Mouse (Mus musculus) myocyte (in vitro differentiated cells): ENCODE results near the gene Sidt1. TPM values are rescaled to one million over a fixed set of nuclear protein-coding genes. Genes with fewer than 3 reads are reported as not detected.

Experiments used
- H3K27me3 ChIP-seq: one replicate; pipeline ENCODE4 v1.6.1; 2011; ENCODE audit not compliant: control insufficient read depth, insufficient read depth, insufficient read length
- H3K36me3 ChIP-seq: one replicate; pipeline ENCODE4 v1.6.1; 2011; ENCODE audit not compliant: control insufficient read depth, insufficient read depth
- H3K4me2 ChIP-seq: one replicate; pipeline ENCODE4 v1.6.1; 2011; ENCODE audit warnings: low read depth, control low read depth
- H3K4me3 ChIP-seq: one replicate; pipeline ENCODE4 v1.5.1; 2011; ENCODE audit warnings: mild to moderate bottlenecking, control low read depth, moderate library complexity
- H3K79me2 ChIP-seq: one replicate; pipeline ENCODE4 v1.6.1; 2011; ENCODE audit not compliant: control insufficient read depth, insufficient read depth
- H3ac ChIP-seq: one replicate; pipeline ENCODE4 v1.6.1; 2011; ENCODE audit not compliant: control insufficient read depth, insufficient read length
- CEBPB ChIP-seq: IDR thresholded peaks from 2 replicates; pipeline ENCODE4 v1.6.1; 2011; ENCODE audit warnings: mild to moderate bottlenecking, moderate library complexity; ENCODE audit not compliant: poor library complexity, insufficient read depth, severe bottlenecking
- E2F4 ChIP-seq: IDR thresholded peaks from one replicate; pipeline ENCODE4 v1.6.1; 2011; ENCODE audit warnings: mild to moderate bottlenecking, control low read depth, moderate library complexity; ENCODE audit not compliant: insufficient read depth
- MAX ChIP-seq: IDR thresholded peaks from one replicate; pipeline ENCODE4 v1.6.1; 2011; ENCODE audit warnings: low read depth, mild to moderate bottlenecking, control low read depth
- MYOD1 ChIP-seq, 3 experiments: IDR thresholded peaks; one replicate each; pipeline ENCODE4 v1.6.1; 2011; ENCODE audit warnings: control low read depth in 2 of 3, low read depth in 2 of 3, mild to moderate bottlenecking in 2 of 3, moderate library complexity in 1 of 3; ENCODE audit not compliant: insufficient read length in 2 of 3, control insufficient read depth in 1 of 3
- MYOG ChIP-seq, 3 experiments: IDR thresholded peaks; one replicate each; pipeline ENCODE4 v1.6.1; 2011; ENCODE audit warnings: control low read depth in 2 of 3, low read depth in 2 of 3, mild to moderate bottlenecking in 2 of 3; ENCODE audit not compliant: insufficient read length in 2 of 3, control insufficient read depth in 1 of 3, insufficient read depth in 1 of 3
- POLR2A ChIP-seq: IDR thresholded peaks from one replicate; pipeline ENCODE4 v1.6.1; 2011; ENCODE audit warnings: low read depth, mild to moderate bottlenecking, control low read depth, moderate library complexity; ENCODE audit not compliant: insufficient read length
- POLR2AphosphoS2 ChIP-seq: IDR thresholded peaks from one replicate; pipeline ENCODE4 v1.6.1; 2011; ENCODE audit warnings: low read depth, control low read depth; ENCODE audit not compliant: insufficient read length
- REST ChIP-seq: IDR thresholded peaks from one replicate; pipeline ENCODE4 v1.6.1; 2011; ENCODE audit warnings: mild to moderate bottlenecking, control low read depth, moderate library complexity; ENCODE audit not compliant: insufficient read depth, insufficient read length
- SRF ChIP-seq: IDR thresholded peaks from one replicate; pipeline ENCODE4 v1.6.1; 2011; ENCODE audit warnings: low read depth; ENCODE audit not compliant: control insufficient read depth, insufficient read length
- TCF12 ChIP-seq: IDR thresholded peaks from one replicate; pipeline ENCODE4 v1.6.1; 2011; ENCODE audit warnings: mild to moderate bottlenecking, control low read depth; ENCODE audit not compliant: poor library complexity, insufficient read depth, severe bottlenecking
- TCF3 ChIP-seq: IDR thresholded peaks from one replicate; pipeline ENCODE4 v1.6.1; 2011; ENCODE audit warnings: low read depth, control low read depth; ENCODE audit not compliant: insufficient read length
- USF1 ChIP-seq: IDR thresholded peaks from one replicate; pipeline ENCODE4 v1.6.1; 2011; ENCODE audit warnings: low read depth, mild to moderate bottlenecking, control low read depth, moderate library complexity
- polyA plus RNA-seq: library from polyadenylated mRNA; unstranded; fragments of >200 nt; fragmentation: generic; extraction: Trizol; gene quantifications from one replicate; pipeline ENCODE4 v1.2.1, GENCODE M21; 2012; ENCODE audit warnings: missing spikeins

The Sidt1 gene
- polyA plus RNA-seq, 1 experiment, result not detected

GRCm38 (mm10) chr16:44361921-44362890 lies 29.2 kb upstream of the Sidt1 start:
- Histone ChIP-seq H3K36me3 (peaks cover 6% of the 10 kb centered on the region), H3K79me2 (no peaks in the 10 kb centered on the region), H3K4me2 (no peak overlapping the region), H3ac (no peak overlapping the region), H3K27me3 (no peaks in the 10 kb centered on the region), H3K4me3 (no peak overlapping the region)
- TF ChIP-seq MYOD1 (IDR thresholded peaks at IDR 0.05; ENCODE audit: control insufficient read depth in 1 of 3, insufficient read length in 2 of 3, low read depth in 2 of 3) (no peak), CEBPB (no peak), REST (no peak), POLR2A (no peak), MAX (no peak), TCF3 (no peak), TCF12 (no peak), USF1 (no peak), POLR2AphosphoS2 (no peak), MYOG (IDR thresholded peaks at IDR 0.05; ENCODE audit: control insufficient read depth in 1 of 3, insufficient read depth in 1 of 3, insufficient read length in 2 of 3, low read depth in 2 of 3) (no peak), SRF (no peak)

- Histone ChIP-seq H3K36me3 (peaks cover 6% of the 10 kb centered on the region), H3K27me3 (no peaks in the 10 kb centered on the region), H3K4me2 (no peak overlapping the region), H3K4me3 (no peak overlapping the region), H3K79me2 (no peaks in the 10 kb centered on the region), H3ac (no peak overlapping the region)
- TF ChIP-seq TCF3 (no peak), MAX (no peak), MYOG (IDR thresholded peaks at IDR 0.05; ENCODE audit: control insufficient read depth in 1 of 3, insufficient read depth in 1 of 3, insufficient read length in 2 of 3, low read depth in 2 of 3) (no peak), MYOD1 (IDR thresholded peaks at IDR 0.05; ENCODE audit: control insufficient read depth in 1 of 3, insufficient read length in 2 of 3, low read depth in 2 of 3) (no peak), REST (no peak), CEBPB (no peak), USF1 (no peak), POLR2A (no peak), POLR2AphosphoS2 (no peak), E2F4 (no peak), TCF12 (no peak), SRF (no peak)
Observed at GRCm38 (mm10) chr16:44357571-44358268, 24.7 kb upstream of the Sidt1 start.

GRCm38 (mm10) chr16:44356291-44356690 lies 23.3 kb upstream of the Sidt1 start:
- H3K36me3 ChIP-seq, result no peaks in the 10 kb centered on the region
- TF ChIP-seq REST (no peak), USF1 (no peak), POLR2A (no peak), MAX (no peak), TCF12 (no peak), MYOG (IDR thresholded peaks at IDR 0.05; ENCODE audit: control insufficient read depth in 1 of 3, insufficient read depth in 1 of 3, insufficient read length in 2 of 3, low read depth in 2 of 3) (no peak), E2F4 (no peak), MYOD1 (IDR thresholded peaks at IDR 0.05; ENCODE audit: control insufficient read depth in 1 of 3, insufficient read length in 2 of 3, low read depth in 2 of 3) (no peak), POLR2AphosphoS2 (no peak), TCF3 (no peak), CEBPB (no peak), SRF (no peak)
- H3K27me3 ChIP-seq, result no peaks in the 10 kb centered on the region
- H3K4me2 ChIP-seq, result peak overlapping the region; percentile 15
- H3K79me2 ChIP-seq, result no peaks in the 10 kb centered on the region
- H3K4me3 ChIP-seq, result no peak overlapping the region
- no peak overlapping the region for H3ac ChIP-seq

- H3ac ChIP-seq, result no peak overlapping the region
- H3K36me3 ChIP-seq, result no peaks in the 10 kb centered on the region
- H3K4me3 ChIP-seq, result no peak overlapping the region
- H3K27me3 ChIP-seq, result no peaks in the 10 kb centered on the region
- peaks cover 7% of the 10 kb centered on the region for H3K79me2 ChIP-seq
- H3K4me2 ChIP-seq, result no peak overlapping the region
- no peak for TF ChIP-seq USF1
- no peak for TF ChIP-seq MYOD1 (IDR thresholded peaks at IDR 0.05; ENCODE audit: control insufficient read depth in 1 of 3, insufficient read length in 2 of 3, low read depth in 2 of 3)
- TF ChIP-seq MYOG (IDR thresholded peaks at IDR 0.05; ENCODE audit: control insufficient read depth in 1 of 3, insufficient read depth in 1 of 3, insufficient read length in 2 of 3, low read depth in 2 of 3), result no peak
- no peak for TF ChIP-seq TCF3
- TF ChIP-seq POLR2AphosphoS2, result no peak
- TF ChIP-seq TCF12, result no peak
- TF ChIP-seq MAX, result no peak
- no peak for TF ChIP-seq POLR2A
- no peak for TF ChIP-seq E2F4
- no peak for TF ChIP-seq REST
- TF ChIP-seq SRF, result no peak
- TF ChIP-seq CEBPB, result no peak
Observed at GRCm38 (mm10) chr16:44349801-44350397, 16.9 kb upstream of the Sidt1 start.
